Mouse (Mus musculus) erythroblast, embryonic 14.5 days (primary cell): Measurements from ENCODE around the gene Fam19a3.

Experiments
- GATA1 ChIP-seq: IDR thresholded peaks from 2 replicates; pipeline ENCODE4 v1.6.1; 2012; ENCODE audit warnings: low read length, inconsistent platforms, mixed read lengths
- TAL1 ChIP-seq: IDR thresholded peaks from 3 replicates; pipeline ENCODE4 v1.6.1; 2012; ENCODE audit warnings: low read length, inconsistent platforms, mixed read lengths

- TF ChIP-seq GATA1 (no peak), TAL1 (no peak)
These were observed 38.8 kb upstream of the Fam19a3 start for GRCm38 (mm10) chr3:104820426-104820825.
